Mouse (Mus musculus) CD4-positive helper T cell, adult 2 months (primary cell): Measurements from ENCODE around the gene Acsl1.
A peak's percentile ranks its signal among the peaks of the same experiment; 100 is the strongest.

Experiments used
- DNase-seq: peaks from one replicate; pipeline ENCODE4 v3.0.0-alpha.2; 2012; ENCODE audit warnings: low read depth, missing footprints, low spot score

Gene Acsl1

DNA sequence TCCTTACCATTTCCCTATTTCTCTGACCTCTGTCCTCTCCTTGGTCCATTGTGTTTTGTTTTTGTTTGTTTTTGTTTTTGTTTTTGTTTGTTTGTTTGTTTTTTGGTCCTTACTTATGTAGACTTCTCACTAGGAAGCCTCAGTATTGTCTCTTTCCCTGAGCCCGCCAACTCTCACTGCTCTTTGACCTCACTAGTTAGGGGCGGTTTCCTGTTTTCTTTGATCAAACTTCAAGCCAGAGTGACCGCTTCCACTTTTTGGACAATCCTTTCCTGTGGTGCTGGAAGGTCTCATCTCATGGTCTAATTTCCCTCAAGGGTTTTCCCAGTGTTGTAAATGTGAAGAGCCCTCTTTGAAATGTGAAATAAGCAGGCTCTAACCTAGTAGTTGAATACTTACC, 33.4 kb downstream of the Acsl1 start:
- no peak for DNase-seq

DNA sequence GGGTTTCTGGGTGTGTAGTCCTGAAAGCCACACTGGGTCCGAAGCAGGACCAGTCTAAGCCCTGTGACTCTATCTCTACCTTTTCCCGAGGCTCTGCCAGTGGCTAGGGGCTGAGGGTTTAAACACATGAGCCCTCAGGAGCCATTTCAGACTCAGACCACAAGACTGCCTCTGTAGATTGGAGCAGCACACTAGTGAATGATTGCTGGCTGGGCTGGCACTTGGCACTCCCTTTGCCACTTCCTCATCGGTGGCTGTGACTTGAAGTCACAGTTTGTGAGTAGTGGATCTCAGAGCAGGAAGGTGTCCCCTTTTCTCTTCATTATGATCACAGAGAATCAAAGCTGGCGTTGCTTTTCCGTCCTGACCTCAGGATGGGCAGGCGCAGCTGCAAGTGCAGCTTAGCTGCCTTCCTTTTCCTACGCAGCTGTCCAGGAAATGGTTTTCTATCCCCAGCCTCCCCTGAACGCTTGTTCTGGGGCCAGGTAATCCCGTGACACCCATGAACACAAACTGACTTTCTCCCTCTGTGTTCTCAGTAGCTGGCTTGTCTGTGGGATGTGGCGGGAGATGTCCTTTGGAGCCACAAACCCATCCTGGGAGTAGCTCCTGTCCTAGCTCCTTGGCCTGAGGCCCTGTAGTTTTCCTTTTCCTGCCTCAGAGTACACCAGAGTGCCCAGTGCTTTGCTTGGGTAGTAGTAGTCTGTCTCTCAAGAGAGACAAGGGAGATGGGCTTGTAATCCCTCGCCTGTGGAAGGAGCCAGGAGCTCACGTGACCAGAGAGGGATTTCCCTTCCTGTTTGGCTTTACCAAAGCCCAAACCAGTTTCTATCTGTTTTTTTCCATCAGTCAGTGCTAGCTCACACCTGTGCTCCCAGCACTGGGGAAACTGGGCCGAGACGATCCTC, 37.9 kb downstream of the Acsl1 start:
- no peak for DNase-seq

- DNase-seq = no peak
These were observed 38.6 kb downstream of the Acsl1 start for GRCm38 (mm10) chr8:46509474-46509873.

- DNase-seq = no peak
These were observed 40.5 kb downstream of the Acsl1 start for GRCm38 (mm10) chr8:46511336-46511735.

- DNase-seq = no peak
These were observed 41.7 kb downstream of the Acsl1 start for GRCm38 (mm10) chr8:46512538-46512937.

GRCm38 (mm10) chr8:46514027-46514426, 43.2 kb downstream of the Acsl1 start:
- DNase-seq = no peak

DNA sequence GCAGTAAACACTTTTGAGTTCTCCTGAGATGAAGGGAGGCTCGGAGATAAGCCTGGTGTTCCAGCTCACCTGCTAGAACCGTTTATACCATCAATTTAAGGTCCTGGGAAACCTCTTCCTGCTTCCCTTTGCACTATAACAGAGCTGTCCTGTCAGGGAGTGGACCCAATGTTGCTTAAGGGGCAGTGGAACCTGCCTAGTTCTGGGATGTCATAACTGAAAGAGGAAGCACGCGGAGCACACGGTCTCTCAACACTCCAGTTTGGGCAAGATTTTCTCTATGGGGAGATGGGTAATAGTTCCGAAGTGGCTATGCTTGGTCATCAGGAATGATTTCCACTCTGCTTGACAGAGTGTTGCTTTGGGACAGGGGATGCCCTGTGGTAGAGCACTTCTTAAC, 49.8 kb downstream of the Acsl1 start:
- DNase-seq = no peak

GRCm38 (mm10) chr8:46526098-46526497, 55.3 kb downstream of the Acsl1 start:
- no peak for DNase-seq

- no peak for DNase-seq
These were observed 56.0 kb downstream of the Acsl1 start for GRCm38 (mm10) chr8:46526821-46527220.

GRCm38 (mm10) chr8:46529508-46529907, 58.7 kb downstream of the Acsl1 start:
- DNase-seq = no peak

DNA sequence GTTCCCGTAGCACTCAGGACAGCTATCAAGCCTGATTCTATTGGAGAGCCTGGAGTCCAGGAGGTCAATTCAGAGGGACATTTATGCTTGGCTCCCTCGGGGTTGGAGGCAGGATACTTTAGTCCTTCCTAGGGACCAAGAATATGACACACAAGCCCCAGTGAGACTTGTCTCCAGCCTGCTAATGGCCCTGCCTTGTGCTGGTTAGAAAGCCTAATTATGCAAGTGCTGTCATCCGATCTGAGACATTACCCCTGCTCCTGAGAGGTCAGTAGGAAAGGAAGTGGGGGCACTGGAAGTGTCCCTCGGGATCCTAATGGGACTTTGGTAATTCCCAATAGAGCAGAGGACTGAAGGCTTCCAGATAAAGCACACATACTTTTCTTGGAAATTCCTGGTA, 59.7 kb downstream of the Acsl1 start:
- no peak for DNase-seq

DNA sequence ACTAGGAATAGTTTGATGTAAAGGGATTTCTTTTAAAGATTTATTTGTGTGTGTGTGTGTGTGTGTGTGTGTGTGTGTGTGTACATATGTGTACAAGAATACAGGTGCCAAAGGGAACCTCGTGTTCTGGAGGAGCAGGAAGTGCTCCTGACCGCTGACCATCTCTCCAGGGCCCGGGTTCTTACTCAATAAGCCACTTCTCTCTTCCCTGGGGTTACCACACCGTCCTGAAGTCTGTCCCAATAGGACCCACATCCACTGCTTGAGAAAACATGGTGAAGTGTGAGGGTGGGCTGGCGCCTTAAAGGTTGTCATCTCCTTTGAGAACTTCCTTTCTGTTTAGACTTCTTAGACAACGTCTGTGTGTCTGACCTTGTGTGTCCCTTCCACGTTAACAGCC, 63.1 kb downstream of the Acsl1 start:
- DNase-seq = no peak

DNA sequence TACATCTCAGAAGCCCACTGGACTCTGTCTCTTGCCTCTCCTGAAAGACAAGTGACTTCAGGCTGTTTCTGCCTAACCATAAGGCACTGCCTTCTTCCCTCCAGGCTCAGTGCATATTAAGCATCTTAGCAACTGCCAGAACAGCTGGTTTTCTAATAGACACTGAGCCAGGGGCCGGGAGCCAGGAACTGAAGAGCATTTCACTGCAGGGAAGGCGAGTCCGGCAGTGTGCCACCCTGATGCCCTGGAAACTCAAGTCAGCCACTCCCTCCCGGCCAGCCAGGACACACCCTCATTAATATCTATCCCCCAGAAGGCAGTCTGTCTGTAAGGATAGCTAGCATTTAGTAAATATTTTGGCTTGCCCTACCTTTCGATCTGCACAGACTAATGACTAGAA, 68.9 kb downstream of the Acsl1 start:
- no peak for DNase-seq

DNA sequence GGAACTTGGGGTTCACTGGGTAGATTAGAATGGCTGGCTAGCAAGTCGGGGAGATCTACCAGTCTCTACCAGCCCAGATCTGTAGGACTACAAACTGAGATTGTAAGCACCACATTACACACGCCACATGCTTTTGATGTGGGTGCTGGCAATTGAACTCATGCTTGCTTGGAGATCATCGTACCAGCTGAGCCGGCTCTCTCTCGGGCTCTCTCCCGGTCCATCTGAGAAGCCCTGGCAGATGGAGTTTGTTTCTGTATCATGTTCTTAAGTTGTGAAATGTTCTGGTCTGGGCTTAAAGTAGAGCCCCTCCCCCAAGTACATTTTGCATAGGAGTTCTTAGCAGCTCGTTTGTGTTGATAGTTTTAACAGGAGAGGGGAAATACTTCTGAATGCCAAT, 72.4 kb downstream of the Acsl1 start:
- peak; percentile 77 for DNase-seq

DNA sequence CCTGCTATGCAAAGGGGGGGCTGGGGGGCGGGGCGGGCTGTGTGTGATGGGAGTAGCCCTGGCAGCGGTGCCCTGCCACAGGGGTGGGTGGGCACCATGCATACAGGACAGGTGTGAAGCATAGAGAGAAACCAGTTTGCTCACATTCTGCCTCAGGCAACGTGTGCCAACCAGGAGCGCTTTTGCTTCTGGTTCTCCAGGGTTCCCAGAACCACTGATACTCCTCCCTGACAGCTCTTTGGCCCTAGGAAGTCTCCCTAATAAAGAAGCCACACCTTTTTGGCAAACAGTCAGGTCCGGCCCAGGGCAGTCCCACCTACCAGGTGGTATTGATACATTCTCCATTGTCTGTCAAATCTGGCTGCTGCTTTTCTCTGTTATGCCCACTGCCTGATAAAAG, 72.8 kb downstream of the Acsl1 start:
- DNase-seq = no peak

DNA sequence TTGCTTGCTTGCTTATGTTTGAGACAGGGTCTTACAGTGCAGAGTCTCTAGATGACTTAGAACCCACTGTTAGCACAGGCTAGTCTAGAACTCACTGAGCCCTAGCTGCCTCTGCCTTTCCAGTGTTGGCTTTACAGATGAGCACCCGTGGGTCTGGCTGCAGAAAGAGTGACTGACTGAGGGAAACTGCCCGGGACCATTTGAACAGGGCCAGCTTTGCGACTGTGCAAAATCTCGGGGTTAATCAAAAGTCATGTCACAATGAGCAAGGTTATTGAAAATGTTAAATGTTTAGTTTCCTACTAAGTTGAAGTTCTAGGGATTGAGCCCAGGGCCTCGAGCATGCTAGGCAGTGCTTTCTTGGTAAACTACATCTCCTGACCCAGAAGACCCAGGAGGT, 75.0 kb downstream of the Acsl1 start:
- no peak for DNase-seq

DNA sequence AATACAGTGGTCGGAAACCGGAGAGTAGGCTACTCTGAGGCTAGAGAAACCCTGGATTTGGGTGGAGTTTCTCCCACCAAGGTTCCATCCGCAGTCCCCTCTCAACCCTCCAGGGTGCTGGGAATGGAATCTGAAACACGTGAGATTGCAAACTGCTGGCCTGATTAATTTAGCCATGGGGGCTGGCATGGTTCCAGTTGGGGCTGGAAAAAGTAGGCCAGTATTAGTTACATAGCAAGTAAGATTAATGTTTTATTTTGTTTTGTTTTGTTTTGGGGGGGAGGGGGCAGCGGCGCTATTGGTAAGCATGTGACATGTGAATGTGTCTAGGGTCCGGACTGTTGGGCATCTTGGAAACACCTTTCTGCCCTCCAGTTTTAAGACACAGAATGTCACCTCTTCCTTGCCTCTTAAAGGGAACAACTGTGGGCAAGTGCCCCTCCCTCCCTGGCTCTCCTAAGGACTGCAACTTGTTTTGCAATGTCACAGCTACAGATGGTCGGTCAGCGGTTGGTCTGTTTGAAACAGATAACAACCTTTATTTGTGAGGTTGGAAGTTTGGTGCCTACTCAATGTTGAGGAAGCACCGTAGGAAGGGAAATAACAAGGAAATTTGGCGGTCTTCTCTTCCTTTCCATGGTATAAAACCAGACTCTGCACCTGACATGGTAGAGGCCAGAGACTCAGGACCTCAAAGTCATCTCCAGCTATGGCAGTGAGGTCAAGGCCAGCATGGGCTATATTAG, 75.8 kb downstream of the Acsl1 start:
- DNase-seq = no peak

DNA sequence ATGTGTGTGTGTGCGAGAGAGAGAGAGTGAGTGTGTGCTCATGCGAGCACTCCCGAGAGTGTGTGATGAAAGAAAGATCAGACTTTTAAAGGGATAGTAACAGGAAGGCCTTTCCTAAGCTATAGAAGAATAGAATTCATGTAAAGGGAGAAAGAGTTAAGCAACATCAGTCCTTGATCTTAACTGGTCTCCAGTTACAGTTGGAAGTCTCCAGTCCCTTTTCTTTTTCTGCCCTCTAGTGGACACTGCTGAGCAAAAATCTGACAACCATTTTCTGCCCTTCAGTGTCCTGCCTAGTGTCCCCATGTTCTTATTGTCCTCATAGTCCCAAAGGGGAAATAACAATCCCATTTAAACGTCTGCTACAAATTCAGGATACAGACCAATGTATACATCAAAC, 76.4 kb downstream of the Acsl1 start:
- peak; percentile 53 for DNase-seq

DNA sequence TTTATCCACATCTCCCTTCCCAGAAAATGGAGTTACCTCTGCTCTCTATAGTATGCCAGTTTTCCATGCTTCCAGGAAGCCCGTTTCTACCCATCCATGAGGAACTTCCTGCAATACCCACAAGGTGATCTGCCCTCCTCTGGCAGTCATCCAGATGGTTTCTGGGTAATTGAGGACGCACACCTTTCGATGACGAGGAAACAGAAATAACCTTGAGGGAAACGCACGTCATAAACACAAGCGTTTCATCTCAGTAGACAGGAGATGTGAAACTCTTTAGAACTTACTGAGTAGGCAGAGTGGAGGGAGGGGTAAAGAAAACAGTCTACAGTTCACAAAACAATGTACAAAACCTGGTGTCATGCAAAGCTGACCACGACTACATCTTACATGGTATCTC, 79.2 kb downstream of the Acsl1 start:
- peak; percentile 83 for DNase-seq

DNA sequence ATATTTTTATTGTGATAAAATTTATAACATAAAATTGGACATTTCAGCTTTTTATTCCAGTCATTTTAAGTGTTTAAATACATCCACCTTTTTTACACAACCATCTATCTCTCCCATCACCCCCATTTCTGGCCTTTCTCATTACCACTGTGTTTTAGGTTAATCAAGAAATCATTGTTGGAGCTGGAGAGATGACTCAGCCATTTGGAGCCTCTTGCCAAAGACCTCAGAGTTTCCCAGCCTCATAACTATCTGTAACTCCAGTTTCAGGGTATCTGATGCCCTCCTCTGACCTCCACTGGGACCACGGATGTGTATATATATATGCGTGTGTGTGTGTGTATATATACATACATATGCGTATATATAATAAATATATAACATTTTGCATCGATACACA, 80.2 kb downstream of the Acsl1 start:
- DNase-seq = peak; percentile 13

DNA sequence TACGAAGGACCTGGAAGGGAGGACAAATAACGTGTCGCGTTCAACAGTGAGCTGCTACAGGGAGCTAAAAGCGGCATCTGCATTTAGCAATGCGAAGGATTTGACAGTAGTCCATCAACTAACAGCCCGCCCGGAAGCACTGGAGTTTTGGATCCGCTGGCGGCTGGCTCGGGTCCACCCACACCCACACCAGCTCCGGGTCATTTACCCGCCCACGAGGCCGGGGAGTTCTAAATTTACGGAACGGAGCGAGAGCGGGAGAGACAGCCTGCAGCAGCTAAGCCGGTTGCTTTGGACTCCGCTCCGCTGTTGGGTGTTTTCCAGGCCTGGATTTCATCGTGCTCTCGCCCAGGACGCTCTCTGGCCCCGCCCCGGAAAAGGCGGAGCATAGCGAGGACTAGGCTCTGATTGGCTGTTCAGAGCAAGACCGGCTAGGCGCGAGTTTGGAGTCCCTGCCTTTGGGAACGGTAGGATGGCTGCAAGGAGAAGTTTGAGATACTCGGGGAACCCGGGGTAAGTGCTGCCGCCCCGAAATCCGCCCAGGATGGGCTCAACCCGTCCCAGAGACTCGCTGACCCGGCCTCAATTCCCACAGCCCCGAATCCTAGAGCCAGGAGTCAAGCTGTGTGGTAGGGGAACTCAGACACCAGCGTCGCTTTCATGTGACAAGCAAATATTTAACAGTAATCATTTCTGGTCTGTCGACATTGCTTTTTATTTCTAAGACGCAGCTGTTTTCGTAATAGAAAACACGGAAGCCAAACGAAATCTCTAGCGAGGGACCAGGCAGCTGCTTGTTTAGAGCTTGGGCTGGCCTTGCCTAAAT, 81.0 kb downstream of the Acsl1 start, which contains the start of gene Cenpu:
Cenpu (plus strand) TSS at position 414 of the 826 bp plus-strand sequence.
- DNase-seq = peak; percentile 98

DNA sequence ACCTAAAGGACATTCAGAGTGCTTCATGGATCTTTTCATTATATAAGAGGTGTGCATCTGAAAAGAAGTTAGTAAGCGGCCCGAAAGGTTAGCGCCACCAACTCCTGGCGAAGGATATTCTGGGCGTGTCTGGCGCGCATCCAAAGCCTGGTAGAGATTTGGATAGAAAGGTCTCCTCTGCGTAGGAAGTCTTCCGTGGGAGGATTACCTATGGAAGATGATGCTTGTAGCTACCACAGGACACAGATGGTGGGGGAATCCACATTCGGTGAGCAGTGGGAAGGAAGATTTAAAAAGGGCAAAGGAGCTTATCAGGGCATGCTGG, 81.6 kb downstream of the Acsl1 start:
- peak; percentile 39 for DNase-seq
